Mouse (Mus musculus): ENCODE data around the gene Sec14l3.
"Not testable (repeated sequence)": the region's sequence is repeated elsewhere in the genome, so short reads cannot be mapped to it uniquely, and the experiment has no call there.

The Sec14l3 gene

GRCm38 (mm10) chr11:4064627-4065122 is at the start of gene Sec14l3:
Gene Sec14l3 (plus strand): TSS chr11:4064841.
- no peak for DNase-seq

DNA sequence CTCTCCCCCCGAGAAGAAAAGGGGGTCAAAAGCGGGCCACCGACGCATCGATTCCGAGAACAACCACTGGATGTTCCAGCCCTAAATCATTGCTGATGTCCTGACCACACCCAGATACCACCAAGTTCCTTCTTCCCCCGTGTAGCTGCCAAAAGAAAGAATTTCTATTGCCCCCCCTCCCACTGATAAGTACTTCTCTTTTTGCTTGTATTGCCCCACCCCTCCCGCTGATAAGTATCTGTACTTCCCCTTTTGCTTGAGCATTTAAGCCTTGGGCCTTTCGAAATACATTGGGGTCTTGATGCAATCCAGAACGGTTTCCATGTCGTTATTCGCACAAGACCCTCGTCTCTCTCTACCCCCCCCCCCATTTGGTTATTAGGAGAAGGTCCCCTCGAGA is 48.8 kb upstream of the Sec14l3 start:
- DNase-seq: not testable (repeated sequence)

DNA sequence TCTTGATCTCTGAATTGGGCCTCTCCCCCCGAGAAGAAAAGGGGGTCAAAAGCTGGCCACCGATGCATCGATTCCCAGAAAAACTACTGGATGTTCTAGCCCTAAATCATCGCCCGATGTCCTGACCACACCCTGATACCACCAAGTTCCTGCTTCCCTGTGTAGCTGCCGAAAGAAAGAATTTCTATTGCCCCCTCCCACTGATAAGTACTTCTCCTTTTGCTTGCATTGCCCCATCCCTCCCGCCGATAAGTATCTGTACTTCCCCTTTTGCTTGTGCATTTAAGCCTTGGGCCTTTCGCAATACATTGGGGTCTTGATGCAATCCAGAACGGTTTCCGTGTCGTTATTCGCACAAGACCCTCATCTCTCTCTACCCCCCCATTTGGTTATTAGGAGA is 42.5 kb upstream of the Sec14l3 start:
- DNase-seq: not testable (repeated sequence)

DNA sequence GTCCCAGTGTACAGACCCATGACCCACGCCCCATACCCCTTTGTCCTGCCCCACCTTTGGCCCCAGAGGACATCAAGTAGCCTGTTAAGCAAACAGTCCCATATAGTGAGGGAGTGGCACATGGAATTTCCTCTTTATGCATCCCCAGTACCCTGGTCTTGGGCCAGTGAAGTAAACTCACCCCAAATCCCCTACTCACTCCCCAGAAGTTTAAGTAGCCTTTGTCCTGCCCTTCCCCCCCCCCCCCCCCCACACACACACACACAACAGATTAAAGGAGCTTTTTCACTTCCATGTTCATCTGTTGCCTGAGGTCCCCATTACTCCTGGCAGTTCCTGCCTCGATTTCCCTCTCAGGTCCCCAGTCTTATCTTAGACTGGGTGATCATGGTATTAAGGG is 41.3 kb upstream of the Sec14l3 start:
- no peak for DNase-seq

- DNase-seq: no peak
Observed at GRCm38 (mm10) chr11:4027066-4027465, 37.6 kb upstream of the Sec14l3 start.

DNA sequence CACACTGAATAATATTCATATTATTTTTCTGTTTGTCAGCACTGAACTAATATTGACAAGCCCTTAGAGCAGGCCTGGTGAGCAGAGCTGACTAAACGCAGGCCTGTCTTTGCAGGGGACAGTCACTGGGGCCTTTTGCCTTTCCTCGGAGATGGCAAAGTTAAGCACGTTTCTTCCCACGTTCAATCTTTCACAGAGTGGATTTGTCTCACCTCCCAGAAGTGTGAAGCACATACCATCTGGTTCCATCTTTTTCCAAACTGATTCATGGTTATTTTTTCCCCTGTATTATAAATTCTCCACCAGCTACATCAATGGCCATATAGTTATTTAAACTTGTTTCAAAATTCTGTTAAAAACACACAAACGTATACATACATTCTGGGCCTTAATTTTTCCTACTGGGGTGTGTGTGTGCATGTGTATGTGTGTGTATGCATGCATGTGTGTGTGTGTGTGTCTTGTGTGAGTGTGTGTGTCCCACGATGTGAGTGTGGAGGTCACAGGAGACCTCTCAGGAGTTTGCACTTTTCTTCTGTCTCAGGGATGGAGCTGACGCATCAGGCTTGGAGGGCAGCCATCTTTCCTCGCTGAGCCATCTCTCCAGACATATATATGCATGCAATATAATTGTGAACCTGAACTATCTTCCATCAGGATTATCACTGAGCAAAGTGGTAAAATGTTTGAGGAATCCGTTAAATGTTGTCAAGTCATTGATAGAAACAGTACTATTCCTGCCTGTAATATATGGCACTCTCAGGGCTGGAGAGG is 36.9 kb upstream of the Sec14l3 start:
- no peak for DNase-seq

DNA sequence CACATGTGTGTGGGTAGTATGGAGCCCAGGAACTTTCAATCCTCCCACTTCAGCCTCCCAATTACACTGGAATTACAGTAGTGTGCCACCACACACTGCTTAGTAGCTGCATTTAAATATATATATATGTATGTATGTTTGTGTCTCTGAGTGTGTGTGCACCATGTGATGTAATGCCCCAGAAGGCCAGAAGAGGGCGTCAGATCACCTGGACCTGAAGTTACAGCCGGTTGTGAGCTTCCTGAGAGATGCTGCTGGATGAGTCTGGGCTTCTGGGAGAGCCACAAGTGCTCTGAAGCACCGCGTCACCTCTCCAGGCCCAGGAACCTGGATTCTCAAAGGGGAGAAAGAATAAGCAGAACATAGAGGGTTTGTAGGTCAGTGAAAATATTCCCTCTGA is 35.3 kb upstream of the Sec14l3 start:
- DNase-seq: no peak

- no peak for DNase-seq
Observed at GRCm38 (mm10) chr11:4031126-4031941, 33.3 kb upstream of the Sec14l3 start, which contains the start of gene Sec14l4. Gene Sec14l4 (plus strand): TSS chr11:4031462.

DNA sequence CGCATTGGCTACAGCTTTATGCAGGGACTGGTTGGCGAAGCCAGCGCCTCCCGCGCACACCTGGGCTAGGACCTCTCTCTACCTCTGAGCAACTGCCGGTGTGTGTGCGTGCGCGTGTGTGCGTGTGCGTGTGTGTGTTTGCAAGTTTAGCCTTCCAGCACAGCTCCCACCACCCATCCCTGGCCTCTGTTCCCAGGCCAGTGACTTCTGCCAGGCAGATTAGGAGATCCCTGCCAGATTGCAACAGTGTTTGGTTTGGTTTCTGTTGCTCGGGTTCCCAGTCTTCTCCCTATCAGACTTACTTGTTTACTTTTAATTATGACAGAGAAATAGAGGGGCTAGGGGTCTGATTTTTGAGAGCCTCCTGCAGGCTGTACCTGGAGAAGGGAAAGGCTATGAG is 32.7 kb upstream of the Sec14l3 start:
- no peak for DNase-seq

DNA sequence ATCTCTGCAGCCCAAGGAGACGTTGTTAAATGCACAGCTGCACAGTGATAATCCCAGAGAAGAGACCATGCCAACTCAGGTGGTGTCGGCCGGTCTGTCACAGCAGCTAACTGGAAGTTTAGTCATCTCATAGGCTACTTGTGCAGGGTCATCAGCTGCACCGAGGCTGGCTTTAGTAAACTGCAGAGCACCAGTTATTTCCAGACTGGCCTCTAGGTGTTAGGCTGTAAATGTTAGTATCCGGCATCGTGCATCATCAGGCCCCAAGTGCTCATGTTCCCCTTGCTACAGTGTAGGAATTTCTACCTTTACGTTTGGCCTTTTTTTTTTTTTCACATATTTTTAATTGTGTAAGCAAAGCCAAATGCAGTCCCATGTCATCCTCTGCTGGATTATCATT is 31.2 kb upstream of the Sec14l3 start:
- DNase-seq: no peak

DNA sequence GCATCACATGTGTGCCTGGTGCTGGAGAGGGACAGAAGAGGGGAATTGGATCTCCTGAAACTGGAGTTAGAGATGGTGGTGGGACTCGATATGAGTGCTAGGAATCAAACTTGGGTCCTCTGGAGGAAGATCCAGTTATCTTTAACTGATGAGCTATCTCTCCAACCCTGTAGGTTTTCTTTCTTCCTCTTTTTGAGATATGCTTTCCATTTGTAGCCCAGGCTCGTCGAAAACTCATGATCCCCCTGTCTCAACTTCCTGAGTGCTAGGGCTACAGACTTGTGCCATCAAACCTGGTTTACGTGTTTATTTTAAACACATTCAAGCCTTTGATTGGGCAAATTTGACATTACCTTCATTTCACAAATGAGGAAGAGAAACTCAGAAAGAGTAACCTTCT is 30.5 kb upstream of the Sec14l3 start:
- no peak for DNase-seq

DNA sequence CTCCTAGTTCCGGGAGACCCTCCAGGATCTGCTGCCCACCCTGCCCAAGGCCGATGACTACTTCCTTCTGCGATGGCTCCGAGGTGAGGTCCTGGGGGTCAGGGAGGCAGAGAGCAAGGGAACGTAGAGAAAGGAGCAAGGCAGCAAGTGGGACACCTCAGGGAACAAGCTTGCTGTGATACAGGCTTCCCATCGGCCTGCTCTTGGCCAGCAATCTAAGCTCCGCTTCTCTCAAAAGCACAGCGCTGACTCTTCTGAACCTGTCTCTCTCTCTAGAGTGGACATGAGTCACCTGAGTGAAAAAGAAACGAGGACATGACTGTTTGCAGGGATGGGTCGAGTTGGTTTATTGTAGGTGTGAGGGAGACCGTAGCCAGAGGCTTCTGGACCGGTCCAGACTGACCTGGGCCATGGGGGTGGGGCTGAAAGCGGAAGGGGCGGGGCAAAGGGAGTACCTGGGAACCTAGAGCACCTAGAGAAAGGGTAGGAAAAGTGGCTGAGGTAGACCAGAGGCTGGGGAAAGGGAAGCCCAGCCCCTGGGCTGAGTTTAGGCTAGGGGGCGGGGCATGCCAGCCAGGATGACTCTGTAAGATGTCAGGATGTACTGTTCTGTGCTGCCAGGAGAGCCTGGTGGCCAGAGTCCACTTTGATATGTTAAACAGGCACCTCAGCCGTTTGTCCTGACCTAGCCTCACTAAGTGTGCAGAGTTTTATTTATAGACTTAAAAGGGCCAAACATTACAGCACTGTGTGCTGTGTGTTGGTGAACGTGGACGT is 29.3 kb upstream of the Sec14l3 start:
- no peak for DNase-seq

DNA sequence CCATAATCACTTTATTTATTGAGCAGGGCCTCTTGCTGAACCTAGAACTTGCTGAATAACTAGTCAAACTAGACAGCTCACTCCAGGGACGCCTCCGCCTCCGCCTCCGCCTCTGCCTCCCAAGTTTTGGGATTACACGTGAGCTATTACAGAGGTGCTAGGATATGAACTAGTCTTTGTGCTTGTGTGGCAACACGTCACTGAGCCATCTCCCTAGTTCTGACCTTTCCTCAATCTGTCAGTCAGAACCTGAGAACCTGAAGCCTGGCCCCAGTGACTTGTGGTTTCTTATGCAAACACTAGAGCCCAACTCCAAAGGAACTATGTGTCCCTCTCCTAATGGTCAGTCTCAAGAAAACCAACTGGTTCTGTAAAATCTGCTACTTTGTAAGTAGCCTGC is 28.7 kb upstream of the Sec14l3 start:
- DNase-seq: no peak

- DNase-seq: no peak
Observed at GRCm38 (mm10) chr11:4036365-4037084, 28.1 kb upstream of the Sec14l3 start.

GRCm38 (mm10) chr11:4039951-4040350 is 24.7 kb upstream of the Sec14l3 start:
- DNase-seq: no peak

GRCm38 (mm10) chr11:4041123-4041625 is 23.5 kb upstream of the Sec14l3 start:
- no peak for DNase-seq

- no peak for DNase-seq
Observed at GRCm38 (mm10) chr11:4043081-4043480, 21.6 kb upstream of the Sec14l3 start.

GRCm38 (mm10) chr11:4046526-4046925 is 18.1 kb upstream of the Sec14l3 start:
- no peak for DNase-seq

- DNase-seq: no peak
Observed at GRCm38 (mm10) chr11:4047766-4048165, 16.9 kb upstream of the Sec14l3 start.

GRCm38 (mm10) chr11:4048438-4048837 is 16.2 kb upstream of the Sec14l3 start:
- no peak for DNase-seq

DNA sequence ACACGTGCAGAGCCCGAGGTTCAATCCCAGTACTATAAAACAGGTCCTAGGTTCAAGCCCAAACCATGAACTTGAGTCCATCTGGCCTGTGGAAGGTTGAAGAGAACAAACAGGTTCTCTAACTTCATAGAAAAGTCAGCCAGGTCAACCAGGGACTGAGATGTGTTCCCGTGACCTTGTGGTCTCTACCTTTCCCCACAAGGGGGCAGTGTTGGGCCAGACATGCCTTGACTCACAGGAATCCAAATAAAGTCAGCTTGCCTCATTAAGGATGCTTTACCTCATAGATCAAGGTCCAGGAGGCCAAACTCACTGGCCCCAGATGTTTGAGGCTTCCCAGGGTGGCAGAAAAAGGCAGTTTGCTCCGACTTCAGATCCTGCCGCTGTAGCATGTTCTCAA is 11.1 kb upstream of the Sec14l3 start:
- peak; percentile 80 for DNase-seq

- DNase-seq: no peak
Observed at GRCm38 (mm10) chr11:4060866-4061575, 3.6 kb upstream of the Sec14l3 start.

Data from thymus, postnatal 4 days (tissue).